Mouse (Mus musculus) left cerebral cortex, adult 11 months (tissue): ENCODE results near the gene Nfkbiz.
"Not testable (repeated sequence)": the region's sequence is repeated elsewhere in the genome, so short reads cannot be mapped to it uniquely, and the experiment has no call there.

Source experiments
- DNase-seq: peaks from one replicate; pipeline ENCODE4 v3.0.0; 2022; ENCODE audit warnings: low spot score

Nfkbiz gene

GRCm38 (mm10) chr16:55838510-55839474 is at the start of gene Nfkbiz:
Nfkbiz (minus strand) TSS chr16:55838899.
- no peak for DNase-seq

DNA sequence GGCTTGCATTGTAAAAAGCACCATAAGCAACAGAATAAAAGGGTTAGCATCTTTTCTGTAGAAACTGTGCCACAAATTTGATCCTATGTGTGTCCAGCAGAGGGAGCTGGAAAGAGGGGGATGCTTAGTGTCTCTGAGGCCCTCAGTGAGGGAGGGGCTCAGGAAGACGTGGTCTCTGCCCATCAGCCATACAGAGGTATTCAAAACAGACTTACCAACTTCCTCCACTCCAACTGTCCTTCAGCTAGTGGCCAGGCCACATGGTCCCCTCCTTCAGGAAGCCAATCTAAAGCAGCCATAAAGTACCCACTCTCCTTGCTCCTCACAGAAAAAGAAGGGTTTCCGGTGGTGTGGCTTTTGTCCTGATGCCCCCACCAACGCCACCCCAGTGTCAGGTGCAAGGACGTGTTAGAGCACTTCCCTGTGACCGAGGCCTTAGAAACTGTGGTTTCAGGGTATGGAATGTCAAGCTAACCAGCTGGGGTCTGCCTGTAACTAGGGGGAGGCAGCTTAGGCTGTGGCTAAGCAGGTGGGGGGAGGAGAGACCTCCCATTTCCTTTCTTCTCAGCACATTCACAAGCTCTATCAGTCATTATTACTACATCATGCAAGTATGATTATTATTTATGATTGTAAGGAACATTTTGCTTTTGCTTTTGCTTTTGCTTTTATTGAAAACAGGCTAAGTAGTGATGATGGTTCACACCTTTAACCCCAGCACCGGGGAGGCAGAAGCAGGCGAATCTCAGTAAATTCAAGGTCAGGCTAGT is 49.3 kb upstream of the Nfkbiz start:
- DNase-seq, result no peak

- no peak for DNase-seq
Measured at GRCm38 (mm10) chr16:55884246-55884645, 45.5 kb upstream of the Nfkbiz start.

- DNase-seq, result no peak
Measured at GRCm38 (mm10) chr16:55876025-55876424, 37.3 kb upstream of the Nfkbiz start.

DNA sequence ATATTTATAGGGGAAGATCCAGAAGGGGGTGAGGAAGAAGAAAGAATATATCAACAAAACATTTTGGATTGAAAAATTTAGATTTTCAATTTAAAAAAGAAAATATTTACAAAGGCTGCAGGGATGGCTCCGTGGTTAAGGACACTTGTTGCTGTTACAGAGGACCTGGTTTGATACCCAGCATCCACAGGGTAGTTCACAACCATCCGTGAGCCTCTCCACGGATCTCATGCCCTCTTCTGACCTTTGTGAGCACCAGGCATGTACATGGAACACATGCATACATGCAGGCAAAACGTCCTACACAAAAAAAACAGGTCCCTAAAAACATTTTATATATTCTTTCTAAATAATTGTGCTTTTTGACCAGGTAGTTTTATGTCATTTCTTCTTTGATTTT is 25.1 kb upstream of the Nfkbiz start:
- DNase-seq, result no peak

DNA sequence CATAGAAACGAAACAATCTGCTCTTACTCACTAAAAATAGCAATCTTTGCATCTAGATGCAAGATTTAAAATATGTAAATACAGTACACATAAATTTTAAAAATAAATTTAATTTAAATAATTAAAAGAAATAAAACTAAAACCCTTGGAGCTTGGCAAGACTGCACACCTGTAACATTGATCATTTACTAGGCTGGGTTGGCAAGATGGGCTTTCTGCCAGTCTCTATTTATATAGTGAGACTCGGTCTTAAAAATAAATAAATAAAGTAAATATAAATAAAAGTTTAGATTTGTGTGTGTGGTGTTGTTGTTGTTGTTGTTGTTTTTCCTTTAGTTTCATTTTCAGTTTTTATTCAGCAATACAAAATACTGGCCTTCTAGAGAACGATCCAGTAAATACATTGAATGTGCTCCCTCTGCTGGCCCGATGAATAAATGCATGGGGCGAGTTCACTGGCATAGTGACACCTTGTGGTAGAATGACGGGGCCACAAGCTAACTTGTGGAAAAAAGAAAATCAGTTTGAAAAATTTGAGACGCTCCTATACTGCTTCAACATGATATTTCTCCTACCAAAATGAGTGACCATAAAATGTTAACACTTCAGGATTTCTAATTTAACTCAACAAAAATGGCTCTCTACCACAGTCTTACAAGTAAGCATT is 24.6 kb upstream of the Nfkbiz start:
- DNase-seq, result peak; percentile 43

DNA sequence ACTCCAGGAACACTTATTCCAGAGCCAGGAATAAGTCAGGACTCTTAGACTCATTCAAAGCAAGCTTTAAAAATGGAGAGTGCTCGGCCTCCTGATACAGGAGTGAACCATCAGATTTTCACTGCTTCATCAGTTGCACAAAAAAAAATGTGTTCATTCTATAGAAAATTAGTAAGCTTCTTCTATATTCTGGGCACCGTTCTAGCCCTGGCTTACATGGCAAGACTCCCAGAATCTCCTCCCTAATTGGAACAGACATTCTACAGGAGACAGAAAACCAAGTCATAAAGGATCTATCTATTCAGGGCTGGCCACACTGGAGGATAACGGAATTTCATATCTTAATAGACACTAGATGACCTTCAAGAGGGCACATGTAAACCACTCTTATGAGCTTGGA is 22.4 kb upstream of the Nfkbiz start:
- DNase-seq, result peak; percentile 16

DNA sequence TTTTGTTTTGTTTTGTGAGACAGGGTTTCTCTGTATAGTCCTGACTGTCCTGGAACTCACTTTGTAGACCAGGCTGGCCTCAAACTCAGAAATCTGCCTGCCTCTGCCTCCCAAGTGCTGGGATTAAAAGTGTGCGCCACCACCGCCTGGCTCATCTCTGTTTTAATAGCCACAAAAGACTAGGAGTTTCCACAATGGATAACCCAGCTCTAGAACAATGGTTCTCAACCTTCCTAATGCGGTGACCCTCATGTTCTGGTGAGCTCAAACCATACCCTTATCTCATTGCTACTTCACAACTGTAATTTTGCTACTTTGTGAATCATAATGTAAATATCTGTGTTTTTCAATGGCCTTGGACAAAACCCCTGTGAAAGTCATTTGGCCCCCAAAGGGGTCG is 20.7 kb upstream of the Nfkbiz start:
- DNase-seq, result not testable (repeated sequence)

- DNase-seq, result peak; percentile 62
Measured at GRCm38 (mm10) chr16:55858465-55858864, 19.8 kb upstream of the Nfkbiz start.

GRCm38 (mm10) chr16:55852943-55853727 is 14.4 kb upstream of the Nfkbiz start:
- peak; percentile 28 for DNase-seq

DNA sequence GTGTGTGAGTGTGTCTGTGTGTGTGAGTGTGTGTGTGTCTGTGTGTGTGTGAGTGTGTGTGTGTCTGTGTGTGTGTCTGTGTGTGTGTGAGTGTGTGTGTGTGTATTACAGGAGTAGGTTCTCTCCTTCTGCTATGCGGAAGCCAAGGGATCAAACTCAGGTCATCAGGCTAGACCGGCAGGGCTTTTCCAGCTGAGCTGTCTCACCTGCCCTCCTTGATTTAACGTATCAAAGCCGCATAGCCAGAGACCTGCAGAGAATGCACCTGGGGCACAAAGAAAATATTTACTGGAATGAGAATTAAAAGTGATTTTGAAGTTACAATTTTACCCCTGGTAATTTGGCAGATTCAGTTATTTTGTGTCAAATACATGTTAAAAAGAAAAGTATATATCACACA is 13.8 kb upstream of the Nfkbiz start:
- no peak for DNase-seq

DNA sequence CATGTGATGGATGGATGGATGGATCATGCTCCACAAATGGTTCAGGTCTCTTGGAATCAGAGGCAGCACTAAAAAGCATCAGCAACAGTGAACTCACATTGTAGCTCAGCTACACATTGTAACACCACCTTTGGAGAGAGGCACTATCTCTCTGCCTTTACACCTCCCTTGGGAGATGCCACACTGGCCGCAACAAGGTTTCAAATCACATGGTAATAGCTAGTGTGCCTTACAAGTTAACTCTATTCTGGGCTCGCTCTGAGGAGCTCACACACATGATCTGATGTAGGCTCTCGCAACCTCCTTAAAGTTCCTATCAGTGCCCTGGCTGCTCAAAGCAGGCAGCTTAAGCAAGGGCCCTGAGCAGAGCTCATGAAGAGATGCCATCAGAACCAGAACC is 11.8 kb upstream of the Nfkbiz start:
- no peak for DNase-seq

DNA sequence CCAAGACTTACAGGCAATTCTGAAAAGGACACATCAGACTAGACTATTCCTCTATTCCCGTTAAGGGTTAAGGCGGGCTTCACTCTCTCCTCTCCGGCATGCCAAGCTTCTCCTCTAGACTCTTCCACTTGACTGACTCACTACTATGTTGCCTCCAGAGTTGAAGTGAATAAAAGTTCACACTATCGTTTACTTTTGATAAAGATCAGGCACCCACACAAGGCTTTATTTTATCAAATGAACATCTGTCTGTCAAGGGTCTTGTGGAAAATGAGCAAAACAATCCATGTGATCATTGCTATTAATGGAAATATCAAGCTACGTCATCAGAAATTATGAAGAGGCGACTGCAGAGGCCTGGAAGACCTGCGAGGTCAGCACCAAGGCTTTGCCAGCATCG is 9.0 kb upstream of the Nfkbiz start:
- DNase-seq, result no peak

- DNase-seq, result no peak
Measured at GRCm38 (mm10) chr16:55844847-55845246, 6.1 kb upstream of the Nfkbiz start.

GRCm38 (mm10) chr16:55843919-55844318 is 5.2 kb upstream of the Nfkbiz start:
- DNase-seq, result no peak

GRCm38 (mm10) chr16:55843134-55843533 is 4.4 kb upstream of the Nfkbiz start:
- DNase-seq, result no peak

DNA sequence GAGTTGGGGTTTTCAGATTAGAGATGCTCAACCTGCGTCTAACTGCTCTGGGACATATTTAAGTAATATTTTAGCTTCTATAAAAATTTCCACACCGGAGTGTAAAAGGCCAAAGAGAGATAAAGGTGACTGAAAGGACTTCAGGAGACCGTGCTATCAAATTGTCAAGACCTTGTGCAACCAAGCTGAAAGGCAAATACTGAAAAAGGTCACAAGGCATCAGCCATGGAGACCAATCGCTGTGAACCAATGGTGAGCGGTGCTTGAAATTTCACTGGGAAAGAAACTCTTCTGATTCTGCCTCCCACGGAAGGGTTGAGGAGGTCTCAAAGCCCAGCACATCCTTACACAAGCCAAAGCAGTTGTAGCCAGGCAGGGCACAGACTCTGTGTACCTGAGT is 2.8 kb upstream of the Nfkbiz start:
- no peak for DNase-seq

- no peak for DNase-seq
Measured at GRCm38 (mm10) chr16:55838129-55838509, 580 bp downstream of the Nfkbiz start.

GRCm38 (mm10) chr16:55837653-55838052 is 1.0 kb downstream of the Nfkbiz start:
- DNase-seq, result not testable (repeated sequence)

DNA sequence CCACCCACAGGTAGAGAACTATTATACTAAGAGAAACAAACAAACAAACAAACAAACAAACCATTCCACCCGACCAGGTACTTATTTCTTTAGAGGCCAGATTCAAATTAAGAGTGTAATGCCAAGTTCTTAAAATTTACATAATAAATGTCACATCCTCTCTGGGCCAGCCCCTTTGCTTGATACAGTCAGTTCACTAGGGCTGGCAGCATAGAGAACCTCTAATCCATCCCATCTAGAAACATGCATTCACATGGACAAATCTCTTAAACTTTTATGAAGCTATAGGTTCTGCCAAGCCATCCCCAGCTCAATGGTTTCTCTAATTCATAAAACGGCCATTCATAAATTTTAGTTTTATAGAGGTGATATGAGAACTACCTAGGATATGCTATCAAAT is 1.5 kb downstream of the Nfkbiz start:
- no peak for DNase-seq

DNA sequence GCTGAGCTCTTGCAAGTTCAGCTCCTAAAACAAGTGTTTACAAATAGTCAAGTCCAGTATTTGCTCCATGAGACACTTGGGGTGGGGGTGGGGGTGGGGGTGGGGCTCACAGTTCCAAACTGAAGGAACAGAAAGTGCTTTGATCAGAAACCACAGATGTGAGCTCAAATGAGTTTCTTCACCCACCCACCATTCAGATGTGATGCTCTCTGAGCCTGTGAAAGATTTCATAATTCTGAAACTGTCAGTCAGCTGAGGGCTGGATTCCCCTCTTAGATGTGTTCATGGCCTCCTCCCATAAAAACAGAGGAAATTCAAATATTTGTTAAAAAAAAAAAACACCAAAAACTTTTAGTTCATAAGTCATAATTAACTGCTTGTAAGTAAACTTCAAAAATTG is 2.9 kb downstream of the Nfkbiz start:
- no peak for DNase-seq

DNA sequence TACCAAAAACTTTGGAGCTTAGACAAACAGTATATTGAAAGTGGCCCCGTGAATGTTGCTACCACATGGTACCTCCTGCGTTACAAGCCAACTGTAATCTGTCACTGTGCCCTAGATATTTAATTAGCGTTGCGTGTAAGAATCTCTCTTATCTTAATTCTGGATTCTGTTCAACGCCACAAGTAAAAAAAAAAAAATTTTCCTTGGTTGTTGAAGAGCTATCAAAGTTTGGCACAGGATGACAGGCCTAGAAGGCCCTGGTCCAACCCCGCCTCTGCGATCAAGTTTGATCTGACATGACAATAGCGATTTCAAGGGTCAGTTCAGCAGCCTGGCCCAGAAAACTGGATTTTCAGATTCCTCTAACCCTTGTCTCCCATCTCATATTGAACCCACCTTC is 6.1 kb downstream of the Nfkbiz start:
- no peak for DNase-seq
